Mouse (Mus musculus) midbrain, postnatal 0 days (tissue): ENCODE measurements around the gene Optc. TPM values are rescaled to one million over a fixed set of nuclear protein-coding genes. Genes with fewer than 3 reads are reported as not detected.

Experiments used
- ATAC-seq: fragments of 200-750 bp; cut with Nextera tagmentation; 2 replicates; pipeline ENCODE4 v1.8.0; 2017; ENCODE audit warnings: moderate number of reproducible peaks, mild to moderate bottlenecking, moderate TSS enrichment, moderate library complexity; ENCODE audit not compliant: low FRiP score
- DNase-seq: peaks from one replicate; pipeline ENCODE4 v3.0.0-alpha.2; 2015; ENCODE audit warnings: low spot score
- H3K27ac ChIP-seq: fragments of 300-500 bp; sonication (generic); 2 replicates; pipeline ENCODE4 v1.5.1; 2014; ENCODE audit warnings: low read depth, mild to moderate bottlenecking, low read length, mixed read lengths
- H3K27me3 ChIP-seq: fragments of 300-500 bp; sonication (generic); 2 replicates; pipeline ENCODE4 v1.6.1; 2014; ENCODE audit warnings: low read length, control low read depth, mixed read lengths; ENCODE audit not compliant: insufficient read depth
- H3K36me3 ChIP-seq: fragments of 300-500 bp; sonication (generic); 2 replicates; pipeline ENCODE4 v1.6.1; 2014; ENCODE audit warnings: low read length, control low read depth, mixed read lengths; ENCODE audit not compliant: insufficient read depth
- H3K4me1 ChIP-seq: fragments of 300-500 bp; sonication (generic); 2 replicates; pipeline ENCODE4 v1.6.1; 2014; ENCODE audit warnings: mild to moderate bottlenecking, control low read depth, antibody characterized with exemption, low read length, mixed read lengths; ENCODE audit not compliant: insufficient read depth
- H3K4me2 ChIP-seq: fragments of 300-500 bp; sonication (generic); 2 replicates; pipeline ENCODE4 v1.6.1; 2014; ENCODE audit warnings: low read depth, mild to moderate bottlenecking, low read length, mixed read lengths; ENCODE audit not compliant: poor library complexity, severe bottlenecking
- H3K4me3 ChIP-seq: fragments of 300-500 bp; sonication (generic); 2 replicates; pipeline ENCODE4 v1.5.1; 2014; ENCODE audit warnings: low read depth, mild to moderate bottlenecking, low read length, moderate library complexity
- H3K9ac ChIP-seq: fragments of 300-500 bp; sonication (generic); replicated peaks from 2 replicates; pipeline ENCODE4 v1.6.1; 2014; ENCODE audit warnings: mild to moderate bottlenecking, low read length, moderate library complexity, mixed read lengths; ENCODE audit not compliant: poor library complexity, severe bottlenecking
- H3K9me3 ChIP-seq: fragments of 300-500 bp; sonication (generic); 2 replicates; pipeline ENCODE4 v1.6.1; 2016; ENCODE audit warnings: low read length, control low read depth
- CTCF ChIP-seq: IDR thresholded peaks from 2 replicates; pipeline ENCODE4 v1.5.1; 2016; ENCODE audit warnings: antibody characterized with exemption, mild to moderate bottlenecking
- WGBS: fragments of 180-500 bp; shearing (Covaris S2); extraction: QIAGEN DNeasy Blood & Tissue Kit; methylation state at CpG from one replicate; pipeline ENCODE4 v1.1.7; 2014; 5-methylcytosine and 5-hydroxymethylcytosine counted together
- polyA plus RNA-seq: library from polyadenylated mRNA; unstranded; fragments of >200 nt; fragmentation: Nextera tagmentation; extraction: Ambion mirVana; gene quantifications from 2 replicates; pipeline ENCODE4 v1.2.1, GENCODE M21; 2015
- total RNA-seq: library from RNA; depleted of rRNA; stranded (reverse); fragments of >200 nt; gene quantifications from 2 replicates; pipeline ENCODE4 v1.2.3, GENCODE M21; 2014

Gene Optc
- total and polyA plus RNA-seq, 2 experiments from 2014 or later, result 2.1 to 5.0 TPM

DNA sequence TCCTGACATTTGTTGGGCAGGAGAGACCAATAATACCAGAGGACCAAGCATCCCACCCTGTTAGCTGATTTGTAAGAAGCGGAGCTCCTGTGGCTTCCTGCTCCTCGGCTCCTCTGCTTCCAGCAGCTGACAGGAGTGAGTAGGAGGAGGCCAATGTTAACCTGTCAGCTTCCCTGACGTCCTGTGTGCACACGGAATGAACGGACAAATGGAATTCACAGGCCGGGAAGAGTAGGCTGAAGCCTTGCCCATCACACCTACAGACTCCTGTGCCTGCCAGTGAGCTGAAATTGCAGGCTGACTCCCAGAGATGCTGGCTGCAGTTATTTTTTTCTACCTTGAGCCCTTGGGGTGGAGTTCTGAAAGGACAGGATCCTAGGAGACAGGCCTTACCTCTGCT, 23.7 kb downstream of the Optc start:
- no peak for TF ChIP-seq CTCF

DNA sequence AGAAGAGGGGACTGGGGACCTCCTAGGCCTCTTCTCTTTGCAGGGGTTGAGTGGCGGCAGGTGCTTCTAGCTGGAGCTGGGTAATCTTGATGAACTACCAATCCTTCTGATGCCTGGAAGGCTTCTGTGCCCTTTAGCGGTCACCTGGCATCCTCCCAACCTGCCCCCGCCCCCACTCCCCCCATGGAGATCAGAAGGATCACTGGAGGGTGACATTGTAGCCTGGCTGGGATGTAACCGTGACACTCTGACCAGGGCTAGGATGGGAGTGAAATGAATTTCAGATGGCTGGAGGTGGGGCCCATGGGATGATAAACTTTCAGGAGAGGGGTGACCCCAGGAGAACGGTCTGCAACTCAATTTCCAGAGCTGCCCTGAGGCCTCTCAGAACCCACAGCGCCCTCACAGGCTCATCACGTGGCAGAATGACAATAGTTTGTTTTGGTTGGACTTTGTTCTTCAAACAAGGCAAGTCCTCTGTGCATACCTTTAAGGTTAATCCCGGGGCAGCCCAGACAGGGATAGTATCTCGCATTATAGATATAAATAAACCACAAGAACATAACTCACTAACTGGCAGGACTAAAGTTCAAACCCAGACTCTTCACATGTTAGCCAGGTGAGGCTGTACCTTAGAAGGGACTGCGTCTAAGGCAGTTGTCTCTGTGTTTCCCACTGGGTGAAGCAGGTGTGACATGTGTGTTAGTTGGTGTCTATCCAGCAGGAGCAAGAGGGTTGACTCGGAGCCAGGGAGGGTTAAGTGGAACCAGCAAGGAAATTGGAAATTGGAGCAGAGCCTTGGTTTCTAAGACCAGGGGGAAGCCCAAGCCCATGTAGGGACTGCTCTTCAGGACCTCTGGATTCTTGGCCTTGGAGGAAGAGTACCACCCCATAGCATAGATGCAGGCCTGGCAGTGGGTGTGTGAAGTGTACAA, 25.2 kb downstream of the Optc start:
- Histone ChIP-seq H3K27ac (no peak overlapping the region), H3K4me2 (no peak overlapping the region), H3K9ac (no peak overlapping the region), H3K4me1 (peaks cover 6% of the 10 kb centered on the region; the same call in 1 of the 2 replicates), H3K36me3 (no peaks in the 10 kb centered on the region), H3K4me3 (no peak overlapping the region), H3K9me3 (no peaks in the 10 kb centered on the region), H3K27me3 (no peaks in the 10 kb centered on the region)
- no peak for ATAC-seq
- no peak for TF ChIP-seq CTCF
- WGBS, result 56% methylated on average over 11 of the region's 11 CpGs
- no peak for DNase-seq

More for the DNA sequence above, 23.7 kb downstream of the Optc start:
- WGBS, result 75% methylated on average over 6 of the region's 6 CpGs
- H3K27ac ChIP-seq, result no peak overlapping the region
- DNase-seq, result no peak
- H3K4me2 ChIP-seq, result no peak overlapping the region
- no peak for ATAC-seq
- H3K4me3 ChIP-seq, result no peak overlapping the region
- H3K9me3 ChIP-seq, result no peaks in the 10 kb centered on the region
- H3K9ac ChIP-seq, result no peak overlapping the region
- no peaks in the 10 kb centered on the region for H3K27me3 ChIP-seq
- H3K36me3 ChIP-seq, result no peaks in the 10 kb centered on the region
- H3K4me1 ChIP-seq, result peaks cover 6% of the 10 kb centered on the region; the same call in 1 of the 2 replicates

DNA sequence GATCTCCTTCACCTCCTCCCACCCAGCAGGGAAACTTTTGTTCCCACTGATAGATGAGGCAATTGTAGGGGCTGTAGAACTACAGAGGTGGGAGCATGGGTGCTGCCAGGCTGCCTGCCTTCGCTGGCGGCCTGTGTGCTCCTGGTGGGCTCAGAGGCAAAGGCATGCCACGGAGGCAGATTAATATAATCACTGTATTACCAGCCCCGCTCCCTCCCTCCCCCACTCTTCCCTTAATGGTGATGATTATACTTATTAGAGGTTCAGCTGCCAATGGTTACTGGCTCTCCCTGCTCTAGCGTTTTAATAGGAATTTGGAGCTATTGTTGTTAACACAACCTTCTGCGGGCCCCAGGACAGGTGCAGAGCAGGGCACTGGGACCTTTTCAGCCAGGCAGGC, 26.0 kb downstream of the Optc start:
- H3K27me3 ChIP-seq, result no peaks in the 10 kb centered on the region
- H3K4me3 ChIP-seq, result no peak overlapping the region
- WGBS, result 40% methylated on average over 6 of the region's 6 CpGs
- ATAC-seq (no peak), DNase-seq (no peak)
- H3K4me1 ChIP-seq, result peaks cover 1% of the 10 kb centered on the region; the same call in 1 of the 2 replicates
- no peak overlapping the region for H3K9ac ChIP-seq
- H3K9me3 ChIP-seq, result no peaks in the 10 kb centered on the region
- H3K36me3 ChIP-seq, result no peaks in the 10 kb centered on the region
- no peak overlapping the region for H3K27ac ChIP-seq
- H3K4me2 ChIP-seq, result no peak overlapping the region
- TF ChIP-seq CTCF, result no peak

DNA sequence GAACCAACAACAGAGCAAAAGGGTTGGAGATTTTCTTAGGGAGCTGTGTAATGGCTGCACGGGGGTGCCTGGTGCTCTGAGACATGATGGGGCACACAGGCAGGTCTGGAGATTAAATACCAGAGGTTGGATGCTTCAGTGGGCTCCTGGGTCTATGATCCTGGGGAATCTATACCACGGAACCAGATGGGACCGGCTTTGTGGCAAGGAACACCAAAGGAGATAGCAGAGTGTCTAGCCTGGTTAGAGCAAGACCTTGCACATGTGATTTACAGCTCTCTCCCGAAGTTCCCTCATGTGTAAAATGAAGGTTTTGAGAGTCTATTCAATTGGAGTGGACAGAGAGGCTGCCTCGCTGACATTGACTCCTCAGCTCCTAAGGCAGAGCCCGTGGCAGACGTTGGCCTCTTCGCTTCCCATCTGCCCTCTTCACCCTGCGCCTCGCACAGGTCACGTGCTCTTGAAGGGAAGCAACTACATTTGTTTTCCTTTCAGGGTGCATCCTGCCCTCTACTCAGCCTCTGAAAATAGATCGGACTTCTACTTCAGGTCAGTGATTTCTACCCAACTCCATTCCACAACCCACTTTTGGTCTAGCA, 28.9 kb downstream of the Optc start:
- no peaks in the 10 kb centered on the region for H3K9me3 ChIP-seq
- no peak for ATAC-seq
- 84% methylated on average over 12 of the region's 12 CpGs for WGBS
- no peak overlapping the region for H3K4me2 ChIP-seq
- no peaks in the 10 kb centered on the region for H3K27me3 ChIP-seq
- H3K4me1 ChIP-seq, result no peaks in the 10 kb centered on the region
- no peak for DNase-seq
- TF ChIP-seq CTCF, result no peak
- H3K36me3 ChIP-seq, result no peaks in the 10 kb centered on the region
- no peak overlapping the region for H3K4me3 ChIP-seq
- H3K27ac ChIP-seq, result no peak overlapping the region
- H3K9ac ChIP-seq, result no peak overlapping the region

DNA sequence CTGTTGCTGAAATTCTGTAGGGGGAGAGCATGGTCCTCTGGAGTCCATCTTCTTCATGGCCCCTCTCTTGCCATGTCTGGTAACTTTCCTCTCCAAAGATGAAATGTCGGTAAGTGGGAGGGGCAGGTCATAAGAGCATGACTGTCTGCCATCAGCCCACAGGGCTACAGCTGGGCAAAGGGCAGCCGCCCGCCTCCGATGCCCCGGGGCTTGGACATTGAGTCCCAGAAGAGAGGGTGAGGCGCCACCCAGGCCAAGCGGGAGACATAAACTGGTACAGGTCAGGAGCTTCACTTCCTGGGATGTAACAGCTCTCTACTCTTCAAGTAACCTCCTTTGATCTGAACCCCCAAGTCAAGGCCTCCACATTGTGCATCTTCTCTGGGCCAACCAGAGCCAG, 30.9 kb downstream of the Optc start:
- ATAC-seq (no peak), DNase-seq (no peak)
- Histone ChIP-seq H3K9ac (no peak overlapping the region), H3K27ac (no peak overlapping the region), H3K27me3 (no peaks in the 10 kb centered on the region), H3K36me3 (no peaks in the 10 kb centered on the region), H3K4me3 (no peak overlapping the region), H3K9me3 (no peaks in the 10 kb centered on the region), H3K4me1 (no peaks in the 10 kb centered on the region), H3K4me2 (no peak overlapping the region)
- WGBS, result 87% methylated on average over 7 of the region's 7 CpGs
- TF ChIP-seq CTCF, result no peak
